Mouse (Mus musculus) small intestine, adult 2 months (tissue): ENCODE measurements around the gene Dip2b. TPM values are rescaled to one million over a fixed set of nuclear protein-coding genes. Genes with fewer than 3 reads are reported as not detected.

Experiments used
- H3K27ac ChIP-seq: fragments of 200-500 bp; 2 replicates; pipeline ENCODE4 v1.5.1; 2012; ENCODE audit warnings: low read depth, low read length, control low read depth, inconsistent platforms; ENCODE audit not compliant: insufficient read depth
- H3K27me3 ChIP-seq: fragments of 200-500 bp; 2 replicates; pipeline ENCODE4 v1.6.1; 2012; ENCODE audit warnings: mild to moderate bottlenecking, moderate library complexity, low read length, inconsistent platforms; ENCODE audit not compliant: control insufficient read depth, insufficient read depth
- H3K36me3 ChIP-seq: fragments of 200-500 bp; 2 replicates; pipeline ENCODE4 v1.6.1; 2012; ENCODE audit warnings: mild to moderate bottlenecking, low read length, control low read depth, inconsistent platforms; ENCODE audit not compliant: control insufficient read depth, insufficient read depth
- H3K4me1 ChIP-seq: fragments of 200-500 bp; 2 replicates; pipeline ENCODE4 v1.6.1; 2012; ENCODE audit warnings: low read length, inconsistent platforms, mixed read lengths; ENCODE audit not compliant: control insufficient read depth, insufficient read depth, insufficient read length
- H3K4me3 ChIP-seq: fragments of 200-500 bp; 2 replicates; pipeline ENCODE4 v1.5.1; 2012; ENCODE audit warnings: low read depth, mild to moderate bottlenecking, control low read depth, inconsistent platforms, low read length, moderate library complexity
- CTCF ChIP-seq: fragments of 200-500 bp; IDR thresholded peaks from 2 replicates; pipeline ENCODE4 v1.5.1; 2012; ENCODE audit warnings: low read depth, mild to moderate bottlenecking, control low read depth, inconsistent platforms, low read length, moderate library complexity, mixed read lengths; ENCODE audit not compliant: insufficient replicate concordance, insufficient read length; ENCODE audit errors: extremely low read depth
- POLR2A ChIP-seq: fragments of 200-500 bp; IDR thresholded peaks from 2 replicates; pipeline ENCODE4 v1.6.1; 2012; ENCODE audit warnings: low read depth, mild to moderate bottlenecking, control low read depth, inconsistent platforms, low read length, moderate library complexity
- WGBS: fragments of 180-500 bp; shearing (Covaris S2); methylation state at CpG from one replicate; pipeline ENCODE4 v1.1.7; 2018; 5-methylcytosine and 5-hydroxymethylcytosine counted together
- polyA plus RNA-seq: library from polyadenylated mRNA; depleted of rRNA; stranded (reverse); fragments of >200 nt; gene quantifications from 2 replicates; pipeline ENCODE4 v1.2.3, GENCODE M21; 2012

Gene Dip2b
- polyA plus RNA-seq, 1 experiment = 5.8 TPM

DNA sequence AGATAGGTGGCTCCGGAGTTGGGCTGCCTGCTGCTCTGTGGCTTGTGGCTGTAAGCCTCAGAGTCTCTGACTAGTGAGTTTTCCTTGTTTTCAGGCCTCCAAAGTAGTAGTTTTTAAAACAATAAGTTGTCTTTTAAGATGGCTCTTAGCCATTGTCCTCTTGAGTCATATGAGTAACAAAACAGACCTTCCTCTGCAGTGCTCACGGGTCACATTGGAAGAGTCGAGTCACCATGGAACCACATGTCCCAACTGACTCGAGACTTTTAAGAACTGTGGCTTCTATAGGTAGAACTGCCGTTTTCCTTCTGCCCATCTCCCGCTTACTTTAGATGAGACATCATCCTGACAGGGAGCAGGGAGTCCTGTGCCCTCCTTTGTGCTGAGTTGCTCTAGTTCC lies 198.5 kb downstream of the Dip2b start:
- no peak overlapping the region for H3K27ac ChIP-seq
- no peak overlapping the region for H3K4me3 ChIP-seq
- H3K27me3 ChIP-seq = no peaks in the 10 kb centered on the region
- TF ChIP-seq POLR2A (no peak), CTCF (no peak)
- H3K4me1 ChIP-seq = peaks cover 3% of the 10 kb centered on the region; the same call in 1 of the 2 replicates
- peaks cover 45% of the 10 kb centered on the region for H3K36me3 ChIP-seq
- 74% methylated on average over 6 of the region's 6 CpGs for WGBS

DNA sequence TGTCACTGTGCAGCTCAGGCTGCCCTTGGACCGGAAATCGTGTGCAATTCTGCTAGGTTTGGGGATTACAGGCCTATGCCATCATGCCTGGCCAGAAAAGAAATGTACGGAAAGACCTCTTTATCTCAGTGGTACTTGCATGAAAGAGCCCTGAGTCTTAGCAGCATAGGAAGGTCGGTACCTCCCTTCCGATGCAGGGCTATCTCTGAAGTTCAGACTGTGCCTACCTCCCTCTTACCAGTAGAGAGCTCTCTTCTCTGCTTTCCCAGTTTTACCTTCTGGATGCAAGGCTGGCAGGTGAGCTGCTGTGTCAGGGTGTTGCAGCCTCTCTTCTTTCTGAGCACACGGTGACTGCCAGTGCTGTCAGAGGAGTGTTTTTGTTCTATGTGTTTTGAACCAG lies 203.3 kb downstream of the Dip2b start:
- Histone ChIP-seq H3K27me3 (no peaks in the 10 kb centered on the region), H3K36me3 (peaks cover 54% of the 10 kb centered on the region), H3K4me1 (no peaks in the 10 kb centered on the region), H3K4me3 (no peak overlapping the region), H3K27ac (no peak overlapping the region)
- WGBS = 88% methylated on average over 6 of the region's 6 CpGs
- no peak for TF ChIP-seq POLR2A
- no peak for TF ChIP-seq CTCF

DNA sequence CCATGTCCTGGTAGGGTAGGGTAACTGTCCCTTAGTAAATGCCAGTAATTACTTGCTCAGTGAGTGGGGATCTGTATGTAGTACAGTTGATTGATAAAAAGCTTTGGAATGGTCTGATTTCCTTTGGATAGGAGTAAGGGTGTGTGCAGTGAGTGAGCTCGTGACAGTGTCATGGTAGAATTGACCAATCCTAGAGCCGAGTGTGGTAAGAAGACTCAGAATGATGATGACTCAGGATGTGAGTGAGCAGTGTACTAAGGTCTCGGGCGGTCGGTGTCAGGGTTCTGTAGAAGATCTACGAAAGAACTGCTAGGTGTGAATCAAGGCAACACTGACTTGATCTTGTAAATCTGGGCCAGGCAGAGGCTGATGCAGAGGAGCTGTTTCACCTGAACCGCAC lies 207.5 kb downstream of the Dip2b start:
- WGBS = 95% methylated on average over 7 of the region's 7 CpGs
- Histone ChIP-seq H3K36me3 (peaks cover 59% of the 10 kb centered on the region), H3K4me3 (no peak overlapping the region), H3K4me1 (no peaks in the 10 kb centered on the region), H3K27ac (no peak overlapping the region), H3K27me3 (no peaks in the 10 kb centered on the region)
- TF ChIP-seq POLR2A = no peak
- no peak for TF ChIP-seq CTCF

DNA sequence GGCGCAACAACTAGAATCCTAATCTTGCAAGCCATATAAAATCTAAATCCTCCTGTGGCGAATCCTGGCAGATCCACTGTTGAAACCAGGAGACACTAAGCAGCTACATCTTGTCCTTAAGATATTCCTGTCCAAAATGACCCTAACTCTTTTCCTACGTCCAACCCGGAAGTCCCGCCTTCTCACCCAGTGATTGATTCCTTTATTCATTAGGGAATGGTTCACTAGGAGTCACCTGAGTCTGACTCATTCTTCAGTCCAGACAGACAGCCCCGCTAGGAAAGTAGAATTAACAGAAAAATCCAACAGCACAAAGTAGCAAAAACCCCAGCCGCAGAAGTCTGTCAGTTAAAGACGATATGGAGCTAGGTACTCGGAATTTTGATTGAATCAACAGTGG lies 208.8 kb downstream of the Dip2b start:
- 88% methylated on average over 9 of the region's 9 CpGs for WGBS
- no peak for TF ChIP-seq POLR2A
- TF ChIP-seq CTCF = no peak
- H3K36me3 ChIP-seq = peaks cover 65% of the 10 kb centered on the region

DNA sequence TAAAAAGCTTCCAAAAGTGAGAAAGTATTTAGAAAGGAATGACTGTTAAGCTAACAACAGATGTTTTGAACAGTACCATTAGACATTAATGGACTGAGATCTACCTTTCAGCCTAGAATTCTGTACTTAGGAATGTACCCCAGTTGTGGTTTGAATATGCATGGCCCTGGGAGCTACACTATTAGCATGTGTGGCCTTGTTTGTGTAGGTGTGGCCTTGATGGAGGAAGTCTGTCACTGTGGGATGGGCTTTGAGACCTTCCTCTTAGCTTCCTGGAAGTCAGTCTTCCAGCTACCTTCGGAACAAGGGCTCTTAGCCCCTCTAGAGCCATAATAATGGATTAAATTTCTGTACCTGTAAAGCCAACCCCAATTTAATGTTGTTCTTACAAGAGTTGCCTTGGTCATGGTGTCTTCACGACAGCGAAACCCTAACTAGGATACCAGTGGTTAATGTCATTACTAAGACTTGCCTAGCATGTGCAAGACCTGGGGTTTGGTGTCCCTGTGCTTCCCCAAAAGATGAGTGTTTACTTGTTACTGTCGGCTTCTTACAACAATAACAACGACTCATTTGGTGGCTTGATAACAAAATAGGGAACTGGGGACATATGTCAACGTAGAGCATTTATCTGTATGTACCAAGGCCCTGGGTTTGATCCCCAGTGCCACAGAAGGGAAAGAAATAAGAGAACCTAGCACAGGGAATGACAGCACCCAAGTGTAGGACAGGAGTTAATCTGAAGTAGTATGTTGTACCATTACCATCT lies 210.4 kb downstream of the Dip2b start:
- Histone ChIP-seq H3K4me3 (no peak overlapping the region), H3K36me3 (peaks cover 67% of the 10 kb centered on the region), H3K27ac (no peak overlapping the region), H3K4me1 (no peaks in the 10 kb centered on the region), H3K27me3 (no peaks in the 10 kb centered on the region)
- TF ChIP-seq CTCF = no peak
- TF ChIP-seq POLR2A = no peak
- 90% methylated on average over 6 of the region's 6 CpGs for WGBS

More for the DNA sequence above, 208.8 kb downstream of the Dip2b start:
- H3K4me1 ChIP-seq = no peaks in the 10 kb centered on the region
- no peak overlapping the region for H3K27ac ChIP-seq
- H3K27me3 ChIP-seq = no peaks in the 10 kb centered on the region
- H3K4me3 ChIP-seq = no peak overlapping the region

DNA sequence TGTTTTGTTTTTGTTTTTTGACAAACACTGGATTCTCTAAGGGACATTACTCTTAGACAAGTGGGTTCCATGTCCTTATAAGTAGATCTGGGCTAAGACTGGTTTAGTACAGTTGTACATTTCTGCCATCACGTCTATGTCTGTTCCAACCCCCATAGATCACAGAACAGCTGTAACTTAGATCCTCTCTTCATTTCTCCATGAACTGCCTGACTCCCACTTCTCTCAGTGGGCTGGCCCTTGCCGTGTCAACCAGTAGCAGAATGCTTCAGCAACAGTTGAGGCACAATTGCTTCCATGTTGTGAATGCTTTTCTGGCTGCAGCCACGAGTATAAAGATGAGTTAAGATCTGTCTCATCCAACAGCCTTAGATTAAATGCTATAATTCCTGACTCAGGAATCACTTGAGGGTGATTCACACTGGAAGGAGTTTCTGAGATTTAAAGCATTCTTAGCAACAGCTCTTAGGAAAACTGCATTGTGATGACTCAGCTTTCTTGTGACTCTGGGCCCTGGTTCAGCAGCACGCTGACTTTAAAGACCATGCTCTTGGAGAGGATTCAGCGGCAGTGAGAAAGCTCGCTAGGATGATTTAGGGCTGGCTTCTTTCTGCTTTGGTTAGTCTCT lies 212.8 kb downstream of the Dip2b start:
- WGBS = 87% methylated on average over 6 of the region's 6 CpGs
- no peak for TF ChIP-seq POLR2A
- no peak for TF ChIP-seq CTCF
- no peaks in the 10 kb centered on the region for H3K27me3 ChIP-seq
- H3K4me1 ChIP-seq = no peaks in the 10 kb centered on the region
- H3K36me3 ChIP-seq = peaks cover 68% of the 10 kb centered on the region
- H3K4me3 ChIP-seq = no peak overlapping the region
- H3K27ac ChIP-seq = no peak overlapping the region

DNA sequence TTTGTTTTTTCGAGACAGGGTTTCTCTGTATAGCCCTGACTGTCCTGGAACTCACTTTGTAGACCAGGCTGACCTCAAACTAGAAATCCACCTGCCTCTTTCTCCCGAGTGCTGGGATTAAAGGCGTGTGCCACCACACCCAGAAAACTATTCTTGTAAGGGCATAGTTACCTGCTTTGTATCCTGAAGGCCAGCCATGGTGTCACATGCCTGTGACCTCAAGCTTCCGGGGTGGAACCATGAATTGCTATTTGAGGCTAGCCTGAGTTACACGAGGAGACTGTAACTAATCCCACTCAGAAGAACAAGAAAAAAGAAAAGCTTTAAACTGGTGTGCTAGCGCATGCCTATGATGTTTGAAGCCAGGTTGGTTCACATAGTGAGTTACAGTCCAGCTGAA lies 217.9 kb downstream of the Dip2b start:
- Histone ChIP-seq H3K27me3 (no peaks in the 10 kb centered on the region), H3K4me3 (no peak overlapping the region), H3K36me3 (peaks cover 69% of the 10 kb centered on the region), H3K27ac (no peak overlapping the region), H3K4me1 (no peaks in the 10 kb centered on the region)
- 72% methylated on average over 6 of the region's 6 CpGs for WGBS
- TF ChIP-seq CTCF (no peak), POLR2A (no peak)
